Mouse (Mus musculus): ENCODE measurements around the gene Rnf113a2. TPM values are rescaled to one million over a fixed set of nuclear protein-coding genes. Genes with fewer than 3 reads are reported as not detected.

Gene Rnf113a2
- polyA plus RNA-seq, 1 experiment from 2014 or later = 29.2 TPM

DNA sequence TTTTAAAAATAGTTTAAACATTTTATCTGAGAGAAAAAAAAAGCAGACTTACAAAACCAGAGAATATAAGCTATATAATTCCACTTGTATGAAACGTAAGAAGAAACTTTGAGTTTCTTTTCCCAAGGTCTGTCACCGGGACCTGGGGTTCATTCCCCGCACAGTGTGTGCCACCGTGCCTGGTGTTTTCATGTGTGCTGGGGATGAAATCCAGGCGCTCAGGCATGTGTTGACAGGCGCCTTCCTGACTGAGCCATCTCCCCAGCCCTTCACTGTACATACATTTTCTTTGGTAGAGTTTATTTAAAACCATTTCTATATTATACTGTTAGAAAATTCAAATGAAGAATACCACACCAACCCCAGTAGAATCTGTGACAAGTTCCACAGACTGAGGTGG lies 26.7 kb upstream of the Rnf113a2 start:
- Histone ChIP-seq H3K9me3 (ENCODE audit: control insufficient read depth, low read length) (no peaks in the 10 kb centered on the region), H3K27ac (ENCODE audit: low read depth, low read length) (no peak overlapping the region), H3K4me2 (ENCODE audit: low read depth, low read length, severe bottlenecking) (no peak overlapping the region), H3K36me3 (ENCODE audit: control insufficient read depth, insufficient read depth, low read length) (no peaks in the 10 kb centered on the region), H3K4me1 (replicated peaks; ENCODE audit: control insufficient read depth, insufficient read depth, low read length) (no peaks in the 10 kb centered on the region), H3K27me3 (ENCODE audit: control insufficient read depth, insufficient read depth, low read length) (no peaks in the 10 kb centered on the region), H3K9ac (ENCODE audit: low read length) (no peak overlapping the region), H3K4me3 (ENCODE audit: low read depth, low read length) (no peak overlapping the region)
- ATAC-seq (replicated peaks; ENCODE audit: low FRiP score) = no peak
- DNase-seq (ENCODE audit: low spot score) = no peak
- 87% methylated on average over 6 of the region's 6 CpGs for WGBS

DNA sequence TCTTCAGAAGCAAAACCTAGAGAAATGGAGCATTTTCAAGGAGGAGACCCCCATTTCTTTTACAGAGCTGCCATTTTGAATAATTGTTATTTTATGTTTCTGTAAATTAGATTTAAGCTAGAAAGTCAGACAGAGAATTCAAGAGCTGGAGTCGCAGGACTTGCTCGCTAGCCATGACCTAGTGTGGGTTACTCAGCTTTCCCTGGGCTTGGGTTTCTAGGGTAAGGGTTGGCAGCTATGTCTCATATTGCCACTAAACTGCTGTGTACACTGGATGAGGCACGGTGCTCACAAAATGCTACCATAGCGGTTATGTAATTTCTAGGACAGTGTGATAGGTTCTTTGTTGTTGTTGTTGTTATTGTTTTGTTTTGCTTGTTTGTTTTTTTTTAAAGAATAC lies 24.3 kb upstream of the Rnf113a2 start:
- no peaks in the 10 kb centered on the region for H3K4me1 ChIP-seq (replicated peaks; ENCODE audit: control insufficient read depth, insufficient read depth, low read length)
- DNase-seq (ENCODE audit: low spot score) = no peak
- no peak overlapping the region for H3K27ac ChIP-seq (ENCODE audit: low read depth, low read length)
- H3K9ac ChIP-seq (ENCODE audit: low read length) = no peak overlapping the region
- no peaks in the 10 kb centered on the region for H3K36me3 ChIP-seq (ENCODE audit: control insufficient read depth, insufficient read depth, low read length)
- H3K27me3 ChIP-seq (ENCODE audit: control insufficient read depth, insufficient read depth, low read length) = no peaks in the 10 kb centered on the region
- H3K9me3 ChIP-seq (ENCODE audit: control insufficient read depth, low read length) = no peaks in the 10 kb centered on the region
- 96% methylated on average over 4 of the region's 4 CpGs for WGBS
- no peak overlapping the region for H3K4me3 ChIP-seq (ENCODE audit: low read depth, low read length)
- H3K4me2 ChIP-seq (ENCODE audit: low read depth, low read length, severe bottlenecking) = no peak overlapping the region
- ATAC-seq (replicated peaks; ENCODE audit: low FRiP score) = no peak

DNA sequence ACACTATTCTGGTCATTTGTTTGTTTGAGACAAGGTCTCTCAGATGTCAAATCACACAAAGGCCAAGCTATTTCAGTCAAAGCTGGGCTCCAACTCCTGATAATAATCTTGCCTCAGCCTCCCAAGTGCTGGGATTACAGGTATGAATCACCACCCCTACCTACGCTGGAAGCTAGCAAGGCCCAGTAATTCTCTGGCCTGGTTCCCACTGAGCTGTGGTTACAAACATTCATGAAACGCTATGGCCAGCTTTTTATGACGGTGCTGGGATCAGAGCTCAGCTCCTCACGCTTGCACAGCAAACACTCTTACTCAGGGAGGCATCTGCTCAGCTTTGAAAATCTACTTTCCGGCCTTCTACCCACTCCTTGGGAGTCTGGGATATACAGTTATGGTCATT lies 23.1 kb upstream of the Rnf113a2 start:
- H3K9me3 ChIP-seq (ENCODE audit: control insufficient read depth, low read length) = no peaks in the 10 kb centered on the region
- DNase-seq (ENCODE audit: low spot score) (no peak), ATAC-seq (replicated peaks; ENCODE audit: low FRiP score) (no peak)
- H3K36me3 ChIP-seq (ENCODE audit: control insufficient read depth, insufficient read depth, low read length) = no peaks in the 10 kb centered on the region
- no peak overlapping the region for H3K4me3 ChIP-seq (ENCODE audit: low read depth, low read length)
- H3K27me3 ChIP-seq (ENCODE audit: control insufficient read depth, insufficient read depth, low read length) = no peaks in the 10 kb centered on the region
- H3K27ac ChIP-seq (ENCODE audit: low read depth, low read length) = no peak overlapping the region
- no peaks in the 10 kb centered on the region for H3K4me1 ChIP-seq (replicated peaks; ENCODE audit: control insufficient read depth, insufficient read depth, low read length)
- H3K9ac ChIP-seq (ENCODE audit: low read length) = no peak overlapping the region
- no peak overlapping the region for H3K4me2 ChIP-seq (ENCODE audit: low read depth, low read length, severe bottlenecking)
- 91% methylated on average over 5 of the region's 5 CpGs for WGBS

DNA sequence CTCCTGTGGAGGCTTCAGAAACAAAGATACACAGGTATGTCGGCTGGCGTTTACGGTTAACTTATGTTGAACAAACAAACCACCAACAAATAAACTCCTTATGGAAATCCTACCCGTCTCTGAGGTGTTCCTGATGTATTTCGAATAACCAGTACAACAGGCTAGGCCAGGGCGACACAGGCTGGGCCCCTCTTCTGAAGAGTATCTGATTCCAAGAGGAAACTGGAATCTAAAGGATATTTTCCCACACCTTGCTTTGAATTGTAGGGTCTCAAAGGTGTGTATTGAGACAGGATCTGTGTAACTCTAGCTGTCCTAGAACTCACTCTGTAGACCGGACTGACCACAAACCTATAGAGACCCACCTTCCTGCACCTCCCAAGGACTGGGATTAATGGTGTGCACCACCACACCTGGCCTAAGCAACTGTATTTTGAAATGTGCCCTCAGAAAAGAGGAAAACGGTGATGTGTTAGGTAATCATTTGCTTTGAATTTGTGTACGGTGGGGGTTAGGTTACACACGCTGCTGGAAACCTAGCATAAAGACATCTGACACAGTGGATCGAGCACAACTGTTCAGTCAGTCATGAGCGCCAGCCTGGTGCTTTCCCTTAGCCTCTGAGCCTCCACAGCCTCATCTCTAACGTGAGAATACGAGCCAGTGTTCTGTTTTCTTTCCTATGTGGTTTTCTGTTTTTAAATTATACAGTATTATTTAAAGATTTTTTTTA lies 19.9 kb upstream of the Rnf113a2 start:
- Histone ChIP-seq H3K9ac (ENCODE audit: low read length) (no peak overlapping the region), H3K27me3 (ENCODE audit: control insufficient read depth, insufficient read depth, low read length) (no peaks in the 10 kb centered on the region), H3K36me3 (ENCODE audit: control insufficient read depth, insufficient read depth, low read length) (no peaks in the 10 kb centered on the region), H3K4me2 (ENCODE audit: low read depth, low read length, severe bottlenecking) (no peak overlapping the region), H3K4me1 (replicated peaks; ENCODE audit: control insufficient read depth, insufficient read depth, low read length) (no peaks in the 10 kb centered on the region), H3K27ac (ENCODE audit: low read depth, low read length) (no peak overlapping the region), H3K9me3 (ENCODE audit: control insufficient read depth, low read length) (no peaks in the 10 kb centered on the region), H3K4me3 (ENCODE audit: low read depth, low read length) (no peak overlapping the region)
- 92% methylated on average over 14 of the region's 14 CpGs for WGBS
- ATAC-seq (replicated peaks; ENCODE audit: low FRiP score) = no peak
- DNase-seq (ENCODE audit: low spot score) = no peak

DNA sequence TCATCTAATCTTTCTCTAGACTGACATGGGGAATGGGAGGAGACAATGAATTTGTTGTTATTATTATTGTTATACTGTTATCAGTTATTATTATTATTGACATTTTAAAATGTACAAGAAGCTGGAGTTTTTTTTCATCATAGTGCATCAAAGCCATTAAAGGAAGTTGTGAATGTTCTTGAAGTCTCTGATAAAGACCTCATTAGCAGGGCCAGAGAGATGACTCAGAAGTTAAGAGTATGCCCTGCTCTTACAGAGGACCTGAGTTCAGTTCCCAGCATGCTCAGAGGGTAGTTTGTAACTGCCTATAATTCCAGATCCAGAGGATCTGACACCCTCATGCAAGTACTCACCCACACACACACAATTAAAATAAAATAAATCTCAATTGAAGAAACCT lies 19.3 kb upstream of the Rnf113a2 start:
- no peak overlapping the region for H3K4me2 ChIP-seq (ENCODE audit: low read depth, low read length, severe bottlenecking)

DNA sequence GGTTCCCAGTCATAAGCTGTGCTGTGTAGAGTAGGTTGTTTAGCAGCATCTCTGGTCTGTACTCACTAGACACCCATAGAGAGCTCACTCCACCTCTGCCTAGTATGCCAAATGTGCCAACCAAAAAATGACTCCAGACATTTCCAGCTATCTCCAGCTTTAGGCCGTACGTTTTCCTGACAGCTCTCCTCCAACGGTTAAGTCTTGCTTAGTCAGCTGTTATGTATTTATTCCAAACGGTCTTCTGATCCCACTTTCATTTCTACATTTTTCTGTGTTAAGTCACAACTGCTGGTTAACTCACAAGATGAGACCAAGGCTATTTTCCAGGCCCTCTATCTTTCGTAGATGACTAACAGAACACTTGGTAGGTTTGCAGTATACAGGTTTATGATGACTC lies 18.4 kb upstream of the Rnf113a2 start:
- no peak overlapping the region for H3K4me2 ChIP-seq (ENCODE audit: low read depth, low read length, severe bottlenecking)
- H3K27me3 ChIP-seq (ENCODE audit: control insufficient read depth, insufficient read depth, low read length) = no peaks in the 10 kb centered on the region
- H3K9me3 ChIP-seq (ENCODE audit: control insufficient read depth, low read length) = no peaks in the 10 kb centered on the region
- no peak overlapping the region for H3K27ac ChIP-seq (ENCODE audit: low read depth, low read length)
- 88% methylated on average over 5 of the region's 5 CpGs for WGBS
- no peaks in the 10 kb centered on the region for H3K36me3 ChIP-seq (ENCODE audit: control insufficient read depth, insufficient read depth, low read length)
- no peak overlapping the region for H3K9ac ChIP-seq (ENCODE audit: low read length)
- H3K4me3 ChIP-seq (ENCODE audit: low read depth, low read length) = no peak overlapping the region
- no peak for ATAC-seq (replicated peaks; ENCODE audit: low FRiP score)
- DNase-seq (ENCODE audit: low spot score) = no peak
- no peaks in the 10 kb centered on the region for H3K4me1 ChIP-seq (replicated peaks; ENCODE audit: control insufficient read depth, insufficient read depth, low read length)

More for the DNA sequence above, 19.3 kb upstream of the Rnf113a2 start:
- no peaks in the 10 kb centered on the region for H3K9me3 ChIP-seq (ENCODE audit: control insufficient read depth, low read length)
- ATAC-seq (replicated peaks; ENCODE audit: low FRiP score) = no peak
- no peaks in the 10 kb centered on the region for H3K4me1 ChIP-seq (replicated peaks; ENCODE audit: control insufficient read depth, insufficient read depth, low read length)
- no peaks in the 10 kb centered on the region for H3K27me3 ChIP-seq (ENCODE audit: control insufficient read depth, insufficient read depth, low read length)
- no peak overlapping the region for H3K9ac ChIP-seq (ENCODE audit: low read length)
- H3K27ac ChIP-seq (ENCODE audit: low read depth, low read length) = no peak overlapping the region
- H3K36me3 ChIP-seq (ENCODE audit: control insufficient read depth, insufficient read depth, low read length) = no peaks in the 10 kb centered on the region
- DNase-seq (ENCODE audit: low spot score) = no peak
- H3K4me3 ChIP-seq (ENCODE audit: low read depth, low read length) = no peak overlapping the region

DNA sequence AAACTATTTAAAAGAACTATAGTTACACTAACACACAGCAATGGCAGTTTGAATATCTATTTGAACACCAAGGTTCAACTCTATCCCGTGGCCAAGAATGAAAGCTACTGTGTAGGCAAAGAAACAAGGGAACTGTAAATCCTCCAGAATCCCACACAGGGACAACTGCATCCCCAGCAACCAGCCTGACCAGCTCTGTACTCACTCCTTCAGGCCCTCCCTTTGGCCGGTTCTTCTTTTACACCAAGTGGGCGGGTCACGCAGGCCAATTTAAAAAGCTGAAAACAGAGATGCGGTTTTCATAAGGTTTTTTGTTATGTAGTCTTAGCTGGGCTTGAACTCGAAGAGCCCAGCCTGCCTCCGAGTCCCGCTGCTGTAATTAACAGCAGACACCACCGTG lies 17.9 kb upstream of the Rnf113a2 start:
- WGBS = 84% methylated on average over 9 of the region's 9 CpGs
- H3K27me3 ChIP-seq (ENCODE audit: control insufficient read depth, insufficient read depth, low read length) = no peaks in the 10 kb centered on the region
- DNase-seq (ENCODE audit: low spot score) = no peak
- H3K4me1 ChIP-seq (replicated peaks; ENCODE audit: control insufficient read depth, insufficient read depth, low read length) = no peaks in the 10 kb centered on the region
- no peak overlapping the region for H3K4me3 ChIP-seq (ENCODE audit: low read depth, low read length)
- no peak overlapping the region for H3K4me2 ChIP-seq (ENCODE audit: low read depth, low read length, severe bottlenecking)
- no peaks in the 10 kb centered on the region for H3K36me3 ChIP-seq (ENCODE audit: control insufficient read depth, insufficient read depth, low read length)
- no peak overlapping the region for H3K9ac ChIP-seq (ENCODE audit: low read length)
- H3K9me3 ChIP-seq (ENCODE audit: control insufficient read depth, low read length) = no peaks in the 10 kb centered on the region
- no peak overlapping the region for H3K27ac ChIP-seq (ENCODE audit: low read depth, low read length)
- ATAC-seq (replicated peaks; ENCODE audit: low FRiP score) = no peak

DNA sequence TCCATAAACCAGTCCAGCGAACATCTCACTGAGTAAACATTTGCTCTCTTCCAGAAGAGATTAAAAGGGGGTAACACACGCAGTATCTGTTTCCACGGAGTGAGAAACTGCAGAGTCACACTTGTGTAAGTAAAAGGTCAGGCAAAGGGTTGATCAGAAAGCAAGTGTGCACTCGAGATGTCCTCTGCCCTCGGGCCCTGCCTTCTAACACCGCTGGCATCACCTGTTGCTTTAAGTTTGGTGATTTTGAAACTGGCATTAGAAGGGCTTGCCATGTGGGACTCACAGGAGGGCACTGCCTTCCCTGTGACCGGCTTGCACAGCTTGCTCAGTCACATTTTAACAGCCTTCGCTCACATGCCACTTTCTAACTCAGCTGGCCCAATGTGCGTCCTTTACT lies 17.3 kb upstream of the Rnf113a2 start:
- ATAC-seq (replicated peaks; ENCODE audit: low FRiP score) (no peak), DNase-seq (ENCODE audit: low spot score) (no peak)
- WGBS = 80% methylated on average over 9 of the region's 9 CpGs
- Histone ChIP-seq H3K9me3 (ENCODE audit: control insufficient read depth, low read length) (no peaks in the 10 kb centered on the region), H3K4me3 (ENCODE audit: low read depth, low read length) (no peak overlapping the region), H3K27me3 (ENCODE audit: control insufficient read depth, insufficient read depth, low read length) (no peaks in the 10 kb centered on the region), H3K4me2 (ENCODE audit: low read depth, low read length, severe bottlenecking) (no peak overlapping the region), H3K4me1 (replicated peaks; ENCODE audit: control insufficient read depth, insufficient read depth, low read length) (no peaks in the 10 kb centered on the region), H3K36me3 (ENCODE audit: control insufficient read depth, insufficient read depth, low read length) (no peaks in the 10 kb centered on the region), H3K9ac (ENCODE audit: low read length) (no peak overlapping the region), H3K27ac (ENCODE audit: low read depth, low read length) (no peak overlapping the region)

DNA sequence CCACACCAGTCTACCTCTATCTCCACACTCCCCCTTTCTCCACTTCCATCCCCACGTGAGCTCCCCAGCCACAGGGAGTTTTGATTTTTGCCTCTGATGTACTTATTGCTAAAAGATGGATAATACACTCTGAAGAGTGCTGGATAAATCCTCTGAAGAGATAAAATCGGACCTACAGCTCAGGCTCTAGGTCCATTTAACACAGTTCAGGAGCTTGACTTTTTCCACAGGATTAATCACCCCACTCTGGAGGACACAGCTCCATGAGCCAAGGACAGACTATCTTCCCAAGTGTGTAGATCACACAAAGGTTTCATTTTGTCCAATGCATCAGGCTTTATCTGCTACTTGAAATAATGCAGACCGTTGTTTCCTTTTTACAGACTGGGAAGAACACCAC lies 16.9 kb upstream of the Rnf113a2 start:
- ATAC-seq (replicated peaks; ENCODE audit: low FRiP score) (no peak), DNase-seq (ENCODE audit: low spot score) (no peak)
- no peak overlapping the region for H3K4me3 ChIP-seq (ENCODE audit: low read depth, low read length)
- no peaks in the 10 kb centered on the region for H3K4me1 ChIP-seq (replicated peaks; ENCODE audit: control insufficient read depth, insufficient read depth, low read length)
- H3K36me3 ChIP-seq (ENCODE audit: control insufficient read depth, insufficient read depth, low read length) = no peaks in the 10 kb centered on the region
- 87% methylated on average over 3 of the region's 3 CpGs for WGBS
- H3K9me3 ChIP-seq (ENCODE audit: control insufficient read depth, low read length) = no peaks in the 10 kb centered on the region
- H3K9ac ChIP-seq (ENCODE audit: low read length) = no peak overlapping the region
- no peak overlapping the region for H3K27ac ChIP-seq (ENCODE audit: low read depth, low read length)
- H3K4me2 ChIP-seq (ENCODE audit: low read depth, low read length, severe bottlenecking) = no peak overlapping the region
- H3K27me3 ChIP-seq (ENCODE audit: control insufficient read depth, insufficient read depth, low read length) = no peaks in the 10 kb centered on the region

Measured in forebrain, embryonic 11.5 days (tissue).